Mouse (Mus musculus) urinary bladder, adult 2 months (tissue): ENCODE measurements around the gene Aunip. TPM values are rescaled to one million over a fixed set of nuclear protein-coding genes. Genes with fewer than 3 reads are reported as not detected.
A peak's percentile ranks its signal among the peaks of the same experiment; 100 is the strongest.

Experiments used
- DNase-seq: peaks from one replicate; pipeline ENCODE4 v3.0.0; 2022; ENCODE audit warnings: low spot score
- polyA plus RNA-seq: library from polyadenylated mRNA; depleted of rRNA; stranded (reverse); fragments of >200 nt; gene quantifications from 2 replicates; pipeline ENCODE4 v1.2.3, GENCODE M21; 2012

The Aunip gene
- polyA plus RNA-seq, 1 experiment, result 0.72 TPM

DNA sequence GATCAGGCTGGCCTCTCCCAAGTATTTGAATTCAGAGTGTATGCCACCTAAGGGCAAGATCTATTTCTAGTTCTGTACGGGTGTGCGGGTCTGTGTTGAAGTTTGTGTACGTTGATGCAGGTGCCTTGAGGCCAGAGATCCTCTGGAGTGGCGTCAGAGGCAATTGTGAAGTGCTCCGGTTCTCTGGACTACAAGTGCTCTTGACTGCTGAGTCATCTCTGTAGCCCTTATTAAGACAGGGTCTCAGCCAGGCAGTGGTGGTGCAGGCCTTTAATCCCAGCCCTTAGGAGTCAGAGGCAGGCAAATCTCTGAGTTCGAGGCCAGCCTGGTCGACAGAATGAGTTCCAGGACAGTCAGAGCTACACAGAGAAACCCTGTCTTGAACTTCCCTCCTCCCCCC, 4.8 kb downstream of the Aunip start:
- no peak for DNase-seq

DNA sequence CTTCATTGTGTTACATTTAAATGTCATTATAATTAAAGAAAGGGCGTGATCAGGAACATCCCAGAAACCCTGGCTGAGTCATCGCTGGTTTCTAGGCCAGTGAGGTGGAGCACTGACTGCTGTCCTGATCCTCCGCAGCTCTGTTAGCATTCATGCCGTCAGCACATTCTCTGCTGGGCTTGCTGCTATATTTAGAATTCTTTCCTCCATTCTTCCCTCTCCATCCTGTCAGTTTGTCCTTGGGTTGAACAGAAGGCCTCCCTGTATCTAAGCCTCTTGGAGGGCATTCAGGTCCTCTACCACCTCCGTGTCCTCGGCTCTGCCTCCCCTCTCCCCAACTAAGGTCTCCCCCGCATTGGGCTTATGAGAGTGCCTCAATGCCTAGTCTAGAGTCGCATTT, 6.2 kb downstream of the Aunip start:
- no peak for DNase-seq

DNA sequence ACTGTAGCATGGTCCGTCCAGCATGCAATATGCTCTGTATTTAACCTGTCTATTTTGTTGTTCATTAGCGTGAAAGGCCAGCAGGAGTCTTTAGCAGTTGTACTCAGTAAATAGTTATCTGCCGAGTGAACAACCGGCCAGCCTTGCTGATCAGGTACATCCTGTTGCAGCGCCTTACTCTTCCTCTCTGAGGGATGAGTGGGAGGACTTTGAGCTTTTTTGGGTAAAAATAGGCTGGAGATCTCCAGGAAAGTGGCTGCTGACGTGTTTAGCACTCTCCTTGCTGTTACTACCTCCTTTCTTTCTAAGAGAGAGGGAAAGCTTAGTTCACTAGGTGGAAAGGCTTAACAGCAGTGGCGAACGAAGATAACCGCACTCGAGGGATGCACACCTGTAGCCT, 6.9 kb downstream of the Aunip start:
- DNase-seq, result no peak

DNA sequence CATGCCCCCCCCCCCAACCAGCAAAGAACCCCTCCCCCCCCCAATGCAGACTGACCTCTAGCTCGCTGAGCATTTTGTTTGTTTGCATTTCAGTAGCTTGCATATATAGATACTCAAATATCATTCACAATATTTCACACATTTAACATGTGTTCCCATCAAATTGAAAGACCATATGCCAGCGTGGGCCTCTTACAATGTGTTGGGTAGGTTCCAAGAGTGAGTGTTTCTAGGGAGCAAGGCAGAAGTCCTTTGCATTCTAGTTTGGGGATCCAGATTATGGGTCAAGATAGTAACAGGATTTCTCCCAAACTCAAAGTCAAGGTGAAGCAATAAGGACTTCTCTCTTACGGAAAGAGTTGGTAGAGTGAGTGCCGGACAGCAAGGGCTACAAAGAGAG, 7.7 kb downstream of the Aunip start:
- no peak for DNase-seq

DNA sequence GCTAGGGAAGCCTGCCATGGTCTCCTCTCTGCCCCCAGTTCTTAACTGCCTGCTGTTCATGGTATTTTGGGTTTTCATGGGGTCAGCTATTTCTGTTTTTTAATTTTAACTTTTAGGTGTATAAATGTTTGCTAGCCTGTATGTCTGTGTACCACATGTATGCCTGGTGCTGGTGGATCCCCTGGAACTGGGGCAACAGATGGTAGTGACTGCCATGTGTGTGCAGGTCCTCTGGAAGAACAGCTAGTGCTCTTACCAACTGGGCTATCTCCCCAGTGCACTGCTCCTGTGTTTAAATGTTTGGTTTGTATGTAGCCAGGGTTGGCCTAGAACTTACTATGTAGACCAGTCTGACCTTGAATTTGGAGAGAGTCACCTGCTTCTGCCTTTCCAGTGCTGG, 8.5 kb downstream of the Aunip start:
- no peak for DNase-seq

DNA sequence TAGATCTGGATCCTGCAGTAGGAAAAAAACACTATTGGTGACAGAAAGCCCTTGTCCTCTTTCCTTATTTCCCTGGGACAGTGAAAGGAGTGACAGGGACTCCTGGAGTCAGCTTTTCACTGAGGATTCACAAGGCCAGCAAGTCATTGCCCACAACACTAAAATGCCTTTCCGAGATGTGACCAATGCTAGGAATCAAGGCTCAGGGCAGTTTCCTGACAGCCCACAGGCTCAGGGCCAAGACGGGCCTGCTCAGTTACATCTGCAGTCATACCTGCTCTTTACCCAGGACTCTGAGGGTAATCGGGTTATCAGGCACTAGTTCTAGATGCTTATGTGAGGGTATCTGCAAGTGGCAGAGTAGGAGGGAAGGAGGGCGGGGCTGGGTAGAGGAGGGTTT, 12.6 kb downstream of the Aunip start:
- no peak for DNase-seq

DNA sequence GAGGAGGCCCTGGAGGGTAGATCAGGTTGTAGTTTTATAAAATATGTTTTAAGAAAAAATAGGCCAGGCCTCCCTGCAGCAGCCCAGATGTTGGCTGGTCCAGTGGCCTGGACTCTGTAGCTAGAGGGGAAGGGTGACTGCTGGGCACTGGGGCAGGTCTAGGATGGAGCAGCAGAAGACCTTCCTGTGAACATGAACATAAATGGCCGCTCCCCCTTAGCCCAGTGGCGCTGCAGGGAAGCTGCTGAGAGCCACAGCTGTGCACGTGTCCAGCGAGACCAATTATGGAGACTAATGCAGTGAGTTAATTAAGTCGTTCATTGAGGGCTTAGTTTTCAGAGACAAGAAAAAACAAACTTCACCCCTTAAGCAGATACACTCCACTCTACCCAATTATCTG, 15.0 kb downstream of the Aunip start:
- no peak for DNase-seq

DNA sequence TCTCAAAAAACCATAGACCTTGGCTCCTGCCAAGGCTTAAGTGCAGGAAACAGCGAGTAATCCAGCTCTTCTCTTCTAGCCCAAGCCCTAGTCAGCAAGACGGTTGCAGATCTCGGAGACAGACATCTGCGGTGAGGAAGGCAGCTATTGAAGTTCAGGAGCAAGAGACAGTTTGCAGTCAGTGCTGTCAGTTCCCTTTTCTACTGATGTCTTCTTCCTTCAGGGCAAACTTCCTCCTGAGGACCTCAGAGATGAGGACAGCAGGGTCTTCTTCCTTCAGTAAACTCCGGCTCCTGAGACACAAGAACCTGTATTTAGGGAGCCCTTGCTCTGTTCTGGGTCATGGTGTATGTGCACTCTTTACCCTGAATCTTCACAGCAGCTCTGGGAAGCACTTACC, 15.4 kb downstream of the Aunip start:
- no peak for DNase-seq

DNA sequence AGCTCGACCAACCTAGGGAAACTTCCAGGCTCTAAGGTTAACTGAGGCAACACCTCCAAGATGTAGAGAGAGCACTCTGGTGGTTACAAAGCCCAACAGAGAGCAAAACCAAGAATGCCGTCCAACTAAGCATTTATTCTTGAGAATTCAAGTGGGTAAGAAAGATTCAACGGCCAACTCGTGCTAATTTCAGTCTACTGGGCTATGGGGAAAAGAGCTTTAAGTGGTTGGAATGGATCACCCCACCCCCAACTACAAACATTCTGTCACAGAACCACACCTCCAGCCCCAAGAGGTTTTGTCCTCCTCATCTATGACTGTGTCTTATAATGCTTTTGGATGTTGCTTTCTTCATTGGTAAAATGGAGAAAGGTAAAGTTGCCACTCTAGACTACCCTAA, 22.1 kb downstream of the Aunip start:
- DNase-seq, result no peak

DNA sequence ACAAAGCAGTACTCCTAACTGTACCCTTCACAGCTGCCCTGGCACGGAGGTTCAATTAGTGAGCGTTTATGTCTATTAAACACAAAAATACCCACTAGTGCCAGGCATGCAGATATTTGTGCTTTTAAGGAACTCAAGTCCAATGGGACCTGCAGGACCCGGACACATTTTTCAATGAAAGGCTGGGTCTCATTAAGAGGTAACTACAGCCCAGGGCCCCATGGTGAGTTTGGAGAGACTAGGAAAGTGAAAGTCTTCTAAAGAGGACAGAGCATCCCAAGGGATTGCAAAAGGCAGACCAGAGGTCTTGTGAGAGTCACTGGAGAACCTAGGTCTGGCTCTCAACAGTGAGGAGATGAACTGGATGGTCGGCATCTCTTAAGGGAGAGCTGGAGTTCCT, 22.6 kb downstream of the Aunip start:
- no peak for DNase-seq

DNA sequence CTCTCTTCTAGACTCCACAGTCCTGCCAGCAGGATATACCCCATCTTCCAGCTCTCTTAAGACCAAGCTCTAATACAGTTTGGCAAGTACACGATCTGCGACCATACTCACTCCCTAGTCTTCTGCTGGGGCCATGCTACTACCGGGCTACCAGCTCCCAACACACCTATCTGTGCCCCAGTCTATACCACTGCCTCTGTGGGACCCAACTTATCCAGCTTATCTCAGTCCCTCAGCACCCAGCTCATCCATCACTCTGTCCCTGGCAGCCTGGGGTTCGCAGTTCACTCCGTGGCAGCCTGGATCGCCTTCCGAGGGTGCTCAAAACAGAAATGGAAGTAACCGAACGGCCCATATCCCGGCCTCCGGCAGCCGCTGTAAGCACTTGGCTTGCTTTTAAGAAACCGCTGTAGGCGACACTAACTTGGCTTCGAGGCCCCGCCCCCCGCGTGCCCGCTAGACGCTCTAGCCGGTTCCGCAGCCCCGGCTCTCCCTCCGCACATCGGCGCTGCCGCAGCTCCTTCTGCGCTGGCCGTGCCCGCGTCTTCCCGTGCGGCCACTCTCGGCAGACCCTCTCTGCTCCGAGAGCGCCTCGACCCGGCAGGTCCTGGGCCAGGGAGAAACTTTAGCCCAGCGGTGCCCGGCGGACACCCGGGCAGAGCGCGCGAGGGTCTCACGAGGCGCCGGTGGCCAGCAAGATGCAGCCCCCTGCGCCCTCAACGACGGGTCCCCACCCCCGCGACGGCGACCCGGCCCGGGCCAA, 23.5 kb downstream of the Aunip start:
- DNase-seq, result peak; percentile 63

DNA sequence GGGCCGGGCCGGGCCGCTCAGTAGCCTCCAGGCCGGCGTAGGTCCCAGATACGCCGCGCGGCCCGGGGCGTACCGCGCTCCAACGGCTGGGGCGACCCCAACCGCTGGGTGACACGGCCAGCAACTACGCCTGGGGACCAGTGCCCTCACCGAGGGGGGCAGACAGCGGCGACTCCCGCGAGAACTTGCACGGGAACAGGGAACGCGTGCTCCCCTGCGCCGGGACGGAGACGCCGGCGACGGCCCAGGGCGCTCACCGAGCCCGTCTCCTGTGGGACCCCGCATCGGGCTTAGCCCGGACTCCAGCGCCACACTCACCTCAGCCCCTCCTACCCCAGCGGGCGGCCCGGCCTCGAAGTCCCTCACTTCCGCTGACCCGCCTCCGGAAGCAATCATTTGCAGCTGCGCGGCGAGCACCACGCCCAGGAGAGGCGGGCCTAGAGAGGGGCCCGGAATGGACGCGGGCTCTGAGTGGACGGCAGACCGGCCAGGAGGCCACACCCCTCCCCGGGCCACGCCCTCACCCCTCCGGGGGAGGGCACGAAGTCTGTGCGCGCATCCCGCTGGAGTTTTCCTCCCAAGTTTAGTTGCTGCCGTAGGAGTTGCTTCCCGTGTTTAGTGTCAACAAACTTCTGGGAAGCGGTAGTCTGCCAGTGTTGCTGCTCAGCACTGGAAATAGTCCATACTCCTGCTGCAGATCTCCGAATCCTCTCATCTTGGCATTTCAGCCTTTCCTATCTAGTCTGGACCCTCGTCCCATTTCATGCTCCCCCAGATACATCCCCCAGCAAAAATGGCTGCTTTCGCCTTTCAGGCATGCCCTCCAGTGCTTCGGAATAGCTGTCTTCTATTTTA, 24.4 kb downstream of the Aunip start, which contains the start of gene Mtfr1l:
Gene Mtfr1l, minus strand, starts transcription at position 456 of the 855 bp plus-strand sequence.
- DNase-seq, result peak; percentile 95

DNA sequence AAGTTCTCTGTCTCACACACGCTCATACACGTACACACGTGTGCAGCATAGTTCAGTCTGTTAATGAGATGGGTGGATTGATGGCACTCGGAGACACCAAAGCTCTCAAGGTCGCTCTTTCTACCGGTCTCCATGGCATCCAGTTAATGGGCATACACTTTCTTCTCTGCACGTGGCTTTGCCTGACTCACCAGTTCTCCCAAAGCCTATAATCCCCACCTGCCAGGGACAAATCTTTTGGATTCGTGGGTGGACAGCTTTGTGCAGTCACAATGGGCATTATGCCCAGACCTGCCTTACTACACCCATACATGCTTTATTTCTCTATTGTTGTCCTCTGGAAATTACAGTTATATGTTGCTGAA, 25.0 kb downstream of the Aunip start:
- no peak for DNase-seq

DNA sequence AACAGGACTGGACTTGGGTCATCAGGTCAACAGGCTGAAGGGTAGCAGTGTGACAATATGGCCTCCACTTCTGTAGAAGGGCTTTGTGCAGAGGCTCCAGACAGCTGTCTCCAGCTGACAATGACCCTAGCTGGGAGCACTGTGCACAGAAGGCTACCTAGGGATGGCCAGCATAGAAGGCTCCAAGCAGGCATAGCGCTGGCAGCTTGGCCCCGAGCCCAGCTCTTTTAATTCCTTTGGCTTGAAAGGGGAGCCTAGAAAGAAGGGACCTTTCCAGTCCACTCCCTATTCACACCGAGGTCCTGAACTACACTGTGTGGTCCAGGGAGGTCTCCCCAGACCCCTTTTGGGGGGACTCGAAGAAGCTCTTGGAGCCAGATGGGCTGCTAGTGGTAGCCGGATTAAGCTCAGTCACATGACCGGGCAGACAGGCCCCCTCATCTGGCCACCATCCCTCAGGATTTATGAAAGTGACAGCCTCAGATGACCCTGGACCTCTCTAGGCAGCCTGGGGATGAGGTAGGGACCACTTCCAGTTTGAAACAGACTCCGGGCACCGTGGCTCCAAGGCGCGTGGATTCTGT, 28.3 kb downstream of the Aunip start:
- DNase-seq, result no peak

DNA sequence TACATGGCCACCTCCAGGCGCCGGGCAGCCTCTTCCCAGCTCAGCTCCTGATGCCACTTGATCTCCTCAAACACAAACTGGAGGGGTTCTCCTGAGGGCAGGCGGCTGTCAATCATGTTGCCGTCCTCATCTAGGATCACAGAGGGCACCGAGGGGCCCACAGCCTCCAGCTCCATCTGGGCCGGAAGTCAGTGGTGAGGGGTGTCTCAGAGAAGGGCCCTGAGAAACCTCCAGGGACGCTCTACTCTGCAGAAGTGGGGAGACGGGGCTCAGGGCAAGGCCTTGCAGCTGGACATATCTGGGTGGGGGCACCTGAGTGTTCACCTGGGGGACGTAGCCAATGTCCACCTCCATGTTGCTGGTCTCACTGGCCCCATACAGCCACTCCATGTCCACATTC, 31.9 kb downstream of the Aunip start:
- DNase-seq, result no peak

DNA sequence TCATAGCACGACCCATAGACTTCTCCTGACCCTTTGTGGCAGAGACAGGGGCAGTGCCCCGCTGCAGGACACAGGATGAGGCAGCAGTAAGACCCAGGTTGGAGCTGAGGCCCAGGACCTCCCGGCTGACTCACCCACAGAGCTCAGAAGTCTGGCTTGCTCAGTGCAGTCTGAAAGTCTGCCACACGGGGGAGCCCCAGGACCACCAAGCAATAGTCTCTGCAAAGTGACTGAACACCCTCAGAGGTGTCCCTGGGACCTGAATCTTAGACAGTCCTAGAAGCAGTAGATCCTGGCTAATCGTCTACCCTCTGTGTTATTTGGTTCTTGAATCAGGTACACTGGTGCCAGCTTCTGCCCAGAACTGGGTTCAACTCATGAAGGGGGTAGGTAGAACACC, 32.5 kb downstream of the Aunip start:
- DNase-seq, result peak; percentile 89

DNA sequence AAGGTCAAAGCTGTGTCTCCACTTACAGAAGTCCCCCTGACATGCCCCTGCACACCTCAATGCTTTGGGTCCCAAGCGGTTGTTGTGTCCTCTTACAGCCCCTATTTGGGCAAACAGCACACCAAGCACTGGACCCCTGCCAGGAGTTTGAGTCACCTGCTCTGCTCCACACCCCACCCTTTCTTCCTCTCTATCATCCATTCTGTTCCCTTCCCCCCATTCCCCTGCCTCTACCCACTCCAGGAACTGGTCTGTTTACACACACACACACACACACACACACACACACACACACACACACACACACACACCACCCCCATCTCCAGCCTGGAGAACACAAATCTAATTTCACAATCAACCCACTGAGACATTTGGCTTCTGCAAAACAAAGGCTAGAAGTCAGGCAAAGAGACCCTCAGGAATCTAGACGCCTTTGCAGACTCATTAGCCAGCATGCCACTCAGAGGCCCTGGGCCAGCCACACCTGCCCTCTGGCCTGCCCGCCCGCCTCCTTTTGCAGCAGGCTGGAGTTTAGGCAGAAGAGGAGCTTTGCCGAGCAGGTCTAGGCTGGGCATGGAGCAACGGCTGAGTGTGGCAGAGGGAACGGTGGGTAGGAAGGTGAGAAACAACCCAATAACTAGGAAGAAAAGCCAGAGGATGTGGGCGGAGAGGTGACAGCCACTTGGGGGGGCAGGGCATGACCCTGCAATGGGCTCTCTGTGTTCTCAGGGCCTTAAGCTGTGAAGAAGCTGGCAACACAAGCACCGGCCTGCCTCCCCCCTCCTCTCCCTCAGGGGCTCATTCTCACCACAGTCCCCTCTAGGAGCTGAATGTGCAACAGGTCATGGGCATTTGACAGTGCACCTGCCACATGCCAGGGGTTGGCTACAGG, 36.3 kb downstream of the Aunip start:
- peak; percentile 48 for DNase-seq

DNA sequence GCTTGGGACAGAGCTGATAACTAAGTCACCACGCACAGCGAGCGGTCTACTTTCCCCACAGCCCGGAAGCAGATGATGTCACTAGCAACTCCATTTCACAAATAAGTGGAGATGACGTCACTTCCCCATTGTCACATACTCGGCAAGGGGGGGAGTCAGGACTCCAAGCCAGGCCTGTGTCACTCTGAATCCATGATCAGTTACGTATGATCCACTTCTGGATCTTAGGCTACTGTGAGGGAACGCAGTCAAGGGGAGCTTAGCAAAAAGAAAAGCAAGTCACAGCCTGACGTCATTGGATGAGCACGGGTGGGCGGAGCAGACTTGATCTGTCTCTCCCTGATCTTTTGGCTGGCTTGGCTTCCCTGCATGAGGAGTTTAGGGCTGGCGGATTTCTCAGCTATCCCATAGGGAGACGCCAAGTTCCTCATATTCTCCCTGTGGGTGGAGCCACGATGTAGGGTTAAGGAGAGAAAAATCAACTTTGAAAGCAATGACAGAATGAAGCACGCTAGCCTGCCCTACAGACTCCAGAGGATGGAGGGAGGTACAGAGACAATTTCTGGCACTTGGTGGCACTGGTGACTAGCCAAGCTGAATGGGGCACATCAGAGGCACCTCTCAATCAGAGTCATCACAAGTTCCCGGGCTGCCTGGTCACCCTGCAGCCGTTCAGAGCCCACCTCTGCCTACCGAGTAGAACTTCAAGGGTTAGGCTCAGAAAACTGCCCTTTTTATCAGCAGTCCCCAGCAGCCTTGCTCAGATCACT, 37.6 kb downstream of the Aunip start:
- DNase-seq, result no peak

DNA sequence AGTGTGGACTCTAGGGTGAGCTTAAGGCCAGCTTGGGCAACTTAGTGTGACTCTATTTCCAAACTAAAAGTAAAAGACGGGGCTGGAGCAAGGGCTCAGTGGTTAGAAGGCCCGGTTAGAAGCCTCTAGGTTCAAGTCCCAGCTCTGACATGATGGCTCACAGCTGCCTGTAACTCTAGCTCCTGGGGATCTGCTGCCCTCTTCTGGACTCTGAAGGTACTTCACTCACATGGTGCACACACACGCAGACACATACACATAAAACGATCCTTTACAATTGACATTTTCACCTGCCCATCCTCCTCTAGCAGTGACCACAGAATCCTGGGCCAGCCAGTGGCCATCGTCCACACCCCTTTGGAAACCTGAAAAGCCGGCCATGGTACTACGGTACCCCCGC, 39.1 kb downstream of the Aunip start:
- no peak for DNase-seq

DNA sequence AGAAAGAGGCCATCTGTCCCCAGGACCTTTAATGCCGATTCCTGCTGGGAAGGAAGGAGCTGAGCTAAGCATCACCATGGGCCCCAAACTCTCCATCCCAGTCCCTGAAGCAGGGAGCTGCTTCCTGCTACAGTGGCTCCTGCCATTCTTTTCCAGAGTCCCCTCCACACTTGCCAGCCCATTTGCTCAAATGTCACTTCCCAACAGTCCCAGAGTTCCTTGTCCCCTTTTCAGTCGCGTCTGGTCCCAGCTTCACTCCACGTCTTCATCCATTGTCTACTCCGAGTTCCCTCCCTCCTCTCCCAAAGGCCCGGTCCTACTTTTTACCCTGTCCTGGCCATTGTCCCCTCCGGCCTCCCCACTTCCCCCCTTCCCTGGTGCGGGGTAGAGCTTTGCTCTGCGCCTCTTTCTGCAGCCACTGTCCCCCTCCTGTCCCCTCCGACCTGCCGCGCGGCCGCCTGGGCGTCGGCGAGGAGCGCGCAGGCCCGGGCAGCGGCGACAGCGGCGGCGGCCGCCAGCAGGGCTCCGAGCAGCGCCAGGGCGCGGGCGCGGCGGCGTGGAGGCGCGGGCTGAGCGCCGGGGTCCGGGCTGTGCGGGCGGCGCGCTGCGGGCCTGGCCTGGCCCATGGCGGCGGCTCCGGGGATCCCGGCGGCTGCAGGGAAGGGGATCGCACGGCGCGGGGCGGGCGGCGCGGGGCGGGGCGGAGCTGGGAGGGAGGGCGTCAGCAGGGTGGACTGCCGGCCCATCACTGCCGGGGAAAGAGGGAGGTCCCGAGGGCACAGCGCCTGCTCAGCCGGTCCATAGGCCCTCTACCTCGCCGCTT, 40.9 kb downstream of the Aunip start, which contains the start of gene Selenon:
Gene Selenon, minus strand, starts transcription at position 673 of the 823 bp plus-strand sequence.
- peak; percentile 69 for DNase-seq
